Mouse (Mus musculus) heart, postnatal 0 days (tissue): ENCODE measurements at regions not wholly inside any gene's neighbourhood (a gene's known extent, or its start where the extent isn't known, plus 50 kb on each side); places are given as distances from the start of the nearest gene placed in this dataset.

ENCODE experiments used
- CTCF ChIP-seq: IDR thresholded peaks from 2 replicates; pipeline ENCODE4 v1.5.1; 2016; ENCODE audit warnings: antibody characterized with exemption, control low read depth, low read depth
- EP300 ChIP-seq: IDR thresholded peaks from 2 replicates; pipeline ENCODE4 v1.6.1; 2016; ENCODE audit warnings: antibody characterized with exemption, low read depth

GRCm38 (mm10) chr8:50915876-50916732 lies 2072.4 kb upstream of the Tenm3 start:
- TF ChIP-seq CTCF, result no peak
- no peak for TF ChIP-seq EP300
